ENCODE assay signal across 20 mouse cellular contexts in genomic region chr3:52039958-52040357, GRCm38 (mm10).
A peak's percentile ranks its signal among the peaks of the same experiment; 100 is the strongest.
DNase-seq lines count a peak whose midpoint lies in the region; ATAC-seq and TF ChIP-seq lines count a peak whose summit lies in the region.
"Had no signal": no experiment of that assay in that cellular context is flagged by ENCODE, and none has a peak within 500 bp of the region (broad histone marks: within the 10 kb centered on the region; RNA-seq: fewer than 3 reads in every experiment).

No protein-coding gene starts in this region.

- H3K4me1 ChIP-seq in kidney, adult 2 months (ENCODE audit: control insufficient read depth, insufficient read depth, low read length), result peaks cover 5% of the 10 kb centered on the region; the same call in 1 of the 2 replicates
- H3K4me1 ChIP-seq in lung, embryonic 14.5 days (ENCODE audit: insufficient read depth), result peaks cover 25% of the 10 kb centered on the region

- peak; percentile 30 for DNase-seq in kidney, adult 2 months
- DNase-seq in kidney, postnatal 25 days, result no peak
- DNase-seq in fat pad, adult 2 months (ENCODE audit: extremely low read depth, low read depth, low spot score), result peak; percentile 91
- DNase-seq in lung, embryonic 14.5 days, result peak; percentile 63
- peak; percentile 89 for DNase-seq in lung, postnatal 36 days
- no peak for DNase-seq in thymus, postnatal 36 days
- no peak for DNase-seq in embryo, embryonic 10.5 days (ENCODE audit: low spot score)
- DNase-seq: cerebellum, adult 9-10 months; gastrocnemius, postnatal 14 days; liver, embryonic 13.5 days; right cerebral cortex, postnatal 25 days; thymus, adult 2 months had no signal

- no peak overlapping the region; the same call in 1 of the 2 replicates for H3K9ac ChIP-seq in lung, embryonic 14.5 days
- H3K9ac ChIP-seq: embryonic facial prominence, embryonic 13.5 days; forebrain, embryonic 12.5 days; heart, embryonic 15.5 days; liver, embryonic 13.5 days; midbrain, embryonic 15.5 days; neural tube, embryonic 15.5 days had no signal

- H3K4me3 ChIP-seq in kidney, adult 2 months (ENCODE audit: insufficient read depth, low read depth, low read length), result no peak overlapping the region
- H3K4me3 ChIP-seq in lung, embryonic 14.5 days (ENCODE audit: low read depth, low read length), result no peak overlapping the region
- H3K4me3 ChIP-seq: embryonic facial prominence, embryonic 13.5 days; forebrain, embryonic 12.5 days; heart, embryonic 15.5 days; liver, embryonic 13.5 days; midbrain, embryonic 15.5 days; neural tube, embryonic 15.5 days had no signal

- TF ChIP-seq CTCF in kidney, adult 2 months (conservative IDR thresholded peaks at IDR 0.05; ENCODE audit: insufficient read depth, insufficient read length, low read depth, low read length), result no peak
- no peak for TF ChIP-seq CTCF in lung, embryonic 14.5 days (IDR thresholded peaks at IDR 0.05; ENCODE audit: low read depth)

- no peaks in the 10 kb centered on the region for H3K9me3 ChIP-seq in lung, embryonic 14.5 days (ENCODE audit: low read depth, low read length)
- H3K9me3 ChIP-seq: embryonic facial prominence, embryonic 13.5 days; forebrain, embryonic 12.5 days; heart, embryonic 15.5 days; liver, embryonic 13.5 days; midbrain, embryonic 15.5 days; neural tube, embryonic 15.5 days had no signal

- no peaks in the 10 kb centered on the region for H3K36me3 ChIP-seq in kidney, adult 2 months (ENCODE audit: control insufficient read depth, insufficient read depth, low read length)
- H3K36me3 ChIP-seq in lung, embryonic 14.5 days (ENCODE audit: insufficient read depth), result no peaks in the 10 kb centered on the region
- H3K36me3 ChIP-seq: embryonic facial prominence, embryonic 13.5 days; forebrain, embryonic 12.5 days; heart, embryonic 15.5 days; liver, embryonic 13.5 days; midbrain, embryonic 15.5 days; neural tube, embryonic 15.5 days had no signal

- no peak for TF ChIP-seq POLR2A in kidney, adult 2 months (IDR thresholded peaks at IDR 0.05; ENCODE audit: low read depth, low read length)

- H3K4me2 ChIP-seq in lung, embryonic 14.5 days, result no peak overlapping the region
- H3K4me2 ChIP-seq: embryonic facial prominence, embryonic 13.5 days; forebrain, embryonic 12.5 days; heart, embryonic 15.5 days; liver, embryonic 13.5 days; midbrain, embryonic 15.5 days; neural tube, embryonic 15.5 days had no signal

- H3K27me3 ChIP-seq in kidney, adult 2 months (replicated peaks; ENCODE audit: control insufficient read depth, insufficient read depth, low read length), result no peaks in the 10 kb centered on the region
- no peaks in the 10 kb centered on the region for H3K27me3 ChIP-seq in lung, embryonic 14.5 days (ENCODE audit: insufficient read depth, low read length)
- H3K27me3 ChIP-seq: embryonic facial prominence, embryonic 13.5 days; forebrain, embryonic 12.5 days; heart, embryonic 15.5 days; liver, embryonic 13.5 days; midbrain, embryonic 15.5 days; neural tube, embryonic 15.5 days had no signal

- 63% methylated on average over 7 of the region's 7 CpGs for WGBS in kidney, adult 2 months
- 59% methylated on average over 7 of the region's 7 CpGs for WGBS in lung, embryonic 14.5 days

- no peak overlapping the region for H3K27ac ChIP-seq in kidney, adult 2 months (ENCODE audit: insufficient read depth, low read depth, low read length)
- H3K27ac ChIP-seq in lung, embryonic 14.5 days (ENCODE audit: low read depth), result peak overlapping the region; percentile 69; the same call in 1 of the 2 replicates
- H3K27ac ChIP-seq: embryonic facial prominence, embryonic 13.5 days; forebrain, embryonic 12.5 days; heart, embryonic 15.5 days; liver, embryonic 13.5 days; midbrain, embryonic 15.5 days; neural tube, embryonic 15.5 days had no signal

- ATAC-seq in lung, embryonic 14.5 days (ENCODE audit: insufficient read depth), result no peak
- ATAC-seq in activated CD4-positive, CD25-positive, alpha-beta regulatory T cell, adult 4 months, result no peak
- ATAC-seq: hindbrain, embryonic 16.5 days; intestine, embryonic 16.5 days; midbrain, embryonic 15.5 days had no signal

Comparison
In these comparisons a context has a peak if more than half of its experiments do, and no peak if none do; other contexts are left out.
1. DNase-seq: peak in kidney, adult 2 months (single experiment), fat pad, adult 2 months (single experiment), lung, embryonic 14.5 days (single experiment) and lung, postnatal 36 days (single experiment); none in kidney, postnatal 25 days (0 of 2), thymus, postnatal 36 days (0 of 2) and embryo, embryonic 10.5 days (single experiment).